Mouse (Mus musculus) embryonic facial prominence, embryonic 13.5 days (tissue): Measurements from ENCODE around the gene Ttyh3. TPM values are rescaled to one million over a fixed set of nuclear protein-coding genes. Genes with fewer than 3 reads are reported as not detected.
A peak's percentile ranks its signal among the peaks of the same experiment; 100 is the strongest.

Source experiments
- ATAC-seq: fragments of 200-750 bp; cut with Nextera tagmentation; 2 replicates; pipeline ENCODE4 v1.8.0; 2017; ENCODE audit warnings: low read depth; ENCODE audit not compliant: insufficient number of reproducible peaks, insufficient read depth, low FRiP score, low TSS enrichment
- H3K27ac ChIP-seq: fragments of 300-500 bp; sonication (generic); 2 replicates; pipeline ENCODE4 v1.5.1; 2015; ENCODE audit warnings: moderate library complexity, mild to moderate bottlenecking, inconsistent platforms
- H3K27me3 ChIP-seq: fragments of 300-500 bp; sonication (generic); 2 replicates; pipeline ENCODE4 v1.6.1; 2015; ENCODE audit warnings: mild to moderate bottlenecking, inconsistent platforms
- H3K36me3 ChIP-seq: fragments of 300-500 bp; sonication (generic); 2 replicates; pipeline ENCODE4 v1.6.1; 2015; ENCODE audit warnings: mild to moderate bottlenecking, inconsistent platforms
- H3K4me1 ChIP-seq: fragments of 300-500 bp; sonication (generic); 2 replicates; pipeline ENCODE4 v1.6.1; 2015; ENCODE audit warnings: inconsistent platforms
- H3K4me2 ChIP-seq: fragments of 300-500 bp; sonication (generic); 2 replicates; pipeline ENCODE4 v1.6.1; 2015; ENCODE audit warnings: moderate library complexity, mild to moderate bottlenecking, inconsistent platforms
- H3K4me3 ChIP-seq: fragments of 300-500 bp; sonication (generic); 2 replicates; pipeline ENCODE4 v1.5.1; 2015; ENCODE audit warnings: mild to moderate bottlenecking, inconsistent platforms
- H3K9ac ChIP-seq: fragments of 300-500 bp; sonication (generic); 2 replicates; pipeline ENCODE4 v1.6.1; 2015; ENCODE audit warnings: mild to moderate bottlenecking, inconsistent platforms
- H3K9me3 ChIP-seq: fragments of 300-500 bp; sonication (generic); 2 replicates; pipeline ENCODE4 v1.6.1; 2016; ENCODE audit warnings: inconsistent platforms
- WGBS: fragments of 180-500 bp; shearing (Covaris S2); methylation state at CpG from one replicate; pipeline ENCODE4 v1.1.7; 2015; ENCODE audit warnings: mixed read lengths; 5-methylcytosine and 5-hydroxymethylcytosine counted together
- polyA plus RNA-seq: library from polyadenylated mRNA; unstranded; fragments of >200 nt; fragmentation: Nextera tagmentation; extraction: Ambion mirVana; gene quantifications from 2 replicates; pipeline ENCODE4 v1.2.1, GENCODE M21; 2015

The Ttyh3 gene
- polyA plus RNA-seq, 1 experiment from 2014 or later = 47.6 TPM

GRCm38 (mm10) chr5:140640812-140641211 lies 8.0 kb downstream of the Ttyh3 start:
- H3K9ac ChIP-seq = peak overlapping the region; percentile 57
- ATAC-seq = peak; percentile 3; the same call in 1 of the 2 replicates
- H3K27me3 ChIP-seq = no peaks in the 10 kb centered on the region
- peaks cover 70% of the 10 kb centered on the region for H3K36me3 ChIP-seq
- H3K4me3 ChIP-seq = 0 out of 2 replicates have a peak overlapping the region, but pooled peaks have one; percentile 2
- peak overlapping the region; percentile 51 for H3K4me2 ChIP-seq
- H3K9me3 ChIP-seq = no peaks in the 10 kb centered on the region
- 73% methylated on average over 2 of the region's 2 CpGs for WGBS
- H3K27ac ChIP-seq = peak overlapping the region; percentile 93
- peaks cover 63% of the 10 kb centered on the region for H3K4me1 ChIP-seq

- H3K36me3 ChIP-seq = peaks cover 70% of the 10 kb centered on the region
- H3K4me1 ChIP-seq = peaks cover 54% of the 10 kb centered on the region
- no peaks in the 10 kb centered on the region for H3K9me3 ChIP-seq
- 76% methylated on average over 14 of the region's 14 CpGs for WGBS
- H3K4me2 ChIP-seq = no peak overlapping the region
- ATAC-seq = no peak
- peak overlapping the region; percentile 63 for H3K27ac ChIP-seq
- 0 out of 2 replicates have a peak overlapping the region, but pooled peaks have one; percentile 40 for H3K9ac ChIP-seq
- H3K4me3 ChIP-seq = no peak overlapping the region
- H3K27me3 ChIP-seq = no peaks in the 10 kb centered on the region
Observed at GRCm38 (mm10) chr5:140639871-140640270, 9.0 kb downstream of the Ttyh3 start.

GRCm38 (mm10) chr5:140639312-140639711 lies 9.5 kb downstream of the Ttyh3 start:
- Histone ChIP-seq H3K4me1 (peaks cover 50% of the 10 kb centered on the region), H3K27me3 (no peaks in the 10 kb centered on the region), H3K9ac (no peak overlapping the region), H3K27ac (peak overlapping the region; percentile 63; the same call in 1 of the 2 replicates), H3K36me3 (peaks cover 70% of the 10 kb centered on the region), H3K9me3 (no peaks in the 10 kb centered on the region), H3K4me3 (no peak overlapping the region), H3K4me2 (no peak overlapping the region)
- 85% methylated on average over 4 of the region's 4 CpGs for WGBS
- no peak for ATAC-seq

- H3K9me3 ChIP-seq = no peaks in the 10 kb centered on the region
- H3K27ac ChIP-seq = no peak overlapping the region
- WGBS = 91% methylated on average over 6 of the region's 6 CpGs
- peaks cover 70% of the 10 kb centered on the region for H3K36me3 ChIP-seq
- H3K4me3 ChIP-seq = no peak overlapping the region
- no peaks in the 10 kb centered on the region for H3K27me3 ChIP-seq
- H3K4me1 ChIP-seq = peaks cover 42% of the 10 kb centered on the region
- no peak overlapping the region for H3K9ac ChIP-seq
- no peak for ATAC-seq
- no peak overlapping the region for H3K4me2 ChIP-seq
Observed at GRCm38 (mm10) chr5:140638484-140638883, 10.3 kb downstream of the Ttyh3 start.

- no peak overlapping the region for H3K9ac ChIP-seq
- H3K9me3 ChIP-seq = no peaks in the 10 kb centered on the region
- H3K27ac ChIP-seq = no peak overlapping the region
- WGBS = 84% methylated on average over 3 of the region's 3 CpGs
- H3K36me3 ChIP-seq = peaks cover 74% of the 10 kb centered on the region
- H3K4me3 ChIP-seq = no peak overlapping the region
- H3K27me3 ChIP-seq = no peaks in the 10 kb centered on the region
- H3K4me1 ChIP-seq = peaks cover 37% of the 10 kb centered on the region
- no peak for ATAC-seq
- H3K4me2 ChIP-seq = no peak overlapping the region
Observed at GRCm38 (mm10) chr5:140637989-140638388, 10.8 kb downstream of the Ttyh3 start.

- no peak for ATAC-seq
- H3K4me2 ChIP-seq = no peak overlapping the region
- no peak overlapping the region; the same call in 1 of the 2 replicates for H3K27ac ChIP-seq
- H3K9me3 ChIP-seq = no peaks in the 10 kb centered on the region
- no peaks in the 10 kb centered on the region for H3K27me3 ChIP-seq
- H3K9ac ChIP-seq = no peak overlapping the region
- peaks cover 27% of the 10 kb centered on the region for H3K4me1 ChIP-seq
- 88% methylated on average over 6 of the region's 6 CpGs for WGBS
- H3K36me3 ChIP-seq = peaks cover 83% of the 10 kb centered on the region
- H3K4me3 ChIP-seq = no peak overlapping the region
Observed at GRCm38 (mm10) chr5:140637058-140637410, 11.8 kb downstream of the Ttyh3 start.

GRCm38 (mm10) chr5:140636316-140637057 lies 12.3 kb downstream of the Ttyh3 start:
- 97% methylated on average over 6 of the region's 7 CpGs for WGBS
- Histone ChIP-seq H3K4me2 (no peak overlapping the region), H3K9me3 (no peaks in the 10 kb centered on the region), H3K4me1 (peaks cover 22% of the 10 kb centered on the region), H3K9ac (no peak overlapping the region), H3K27ac (no peak overlapping the region; the same call in 1 of the 2 replicates), H3K27me3 (no peaks in the 10 kb centered on the region), H3K4me3 (no peak overlapping the region), H3K36me3 (peaks cover 89% of the 10 kb centered on the region)
- ATAC-seq = no peak

- H3K9ac ChIP-seq = no peak overlapping the region
- H3K27ac ChIP-seq = no peak overlapping the region
- WGBS = 95% methylated on average over 26 of the region's 26 CpGs
- no peaks in the 10 kb centered on the region for H3K27me3 ChIP-seq
- no peak overlapping the region for H3K4me3 ChIP-seq
- no peak for ATAC-seq
- H3K4me2 ChIP-seq = no peak overlapping the region
- H3K36me3 ChIP-seq = peaks cover 98% of the 10 kb centered on the region
- H3K9me3 ChIP-seq = no peaks in the 10 kb centered on the region
- peaks cover 8% of the 10 kb centered on the region for H3K4me1 ChIP-seq
Observed at GRCm38 (mm10) chr5:140634798-140635722, 13.8 kb downstream of the Ttyh3 start.

- 85% methylated on average over 7 of the region's 7 CpGs for WGBS
- Histone ChIP-seq H3K4me2 (no peak overlapping the region), H3K4me1 (no peaks in the 10 kb centered on the region), H3K4me3 (no peak overlapping the region), H3K9ac (no peak overlapping the region), H3K27me3 (no peaks in the 10 kb centered on the region), H3K36me3 (peaks cover 99% of the 10 kb centered on the region), H3K9me3 (no peaks in the 10 kb centered on the region), H3K27ac (no peak overlapping the region)
- no peak for ATAC-seq
Observed at GRCm38 (mm10) chr5:140633432-140633831, 15.4 kb downstream of the Ttyh3 start.

GRCm38 (mm10) chr5:140628995-140629394 lies 19.8 kb downstream of the Ttyh3 start:
- WGBS = 98% methylated on average over 9 of the region's 9 CpGs
- H3K4me2 ChIP-seq = no peak overlapping the region
- no peaks in the 10 kb centered on the region for H3K9me3 ChIP-seq
- peaks cover 97% of the 10 kb centered on the region for H3K36me3 ChIP-seq
- H3K27ac ChIP-seq = no peak overlapping the region
- H3K9ac ChIP-seq = no peak overlapping the region
- no peak for ATAC-seq
- H3K4me1 ChIP-seq = peaks cover 3% of the 10 kb centered on the region; the same call in 1 of the 2 replicates
- H3K4me3 ChIP-seq = no peak overlapping the region
- no peaks in the 10 kb centered on the region for H3K27me3 ChIP-seq

- no peak for ATAC-seq
- Histone ChIP-seq H3K27me3 (no peaks in the 10 kb centered on the region), H3K36me3 (peaks cover 98% of the 10 kb centered on the region), H3K4me2 (no peak overlapping the region), H3K27ac (no peak overlapping the region), H3K4me1 (peaks cover 3% of the 10 kb centered on the region; the same call in 1 of the 2 replicates), H3K9ac (no peak overlapping the region), H3K9me3 (no peaks in the 10 kb centered on the region), H3K4me3 (no peak overlapping the region)
- WGBS = 96% methylated on average over 5 of the region's 5 CpGs
Observed at GRCm38 (mm10) chr5:140627580-140627979, 21.3 kb downstream of the Ttyh3 start.
